ENCODE assay signal across 25 mouse cellular contexts in the genomic region with DNA sequence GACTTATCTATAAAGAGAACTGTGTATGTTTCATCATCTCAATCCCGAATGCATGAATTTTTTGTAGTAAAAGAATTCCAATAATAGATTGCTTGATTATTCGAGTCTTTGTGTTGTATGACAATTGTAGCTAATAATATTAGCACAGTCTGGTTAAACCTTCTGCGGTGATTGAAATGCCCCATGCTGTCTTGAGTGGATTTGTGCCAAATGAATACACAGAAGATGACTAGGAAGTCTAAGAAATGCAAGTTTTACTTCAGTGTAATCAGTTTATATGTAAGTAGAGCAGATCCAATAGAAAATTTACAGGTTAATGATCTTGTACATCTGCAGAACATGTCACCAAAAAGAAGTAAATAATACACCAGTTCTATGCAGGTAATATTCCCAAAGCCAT.
DNase-seq lines count a peak whose midpoint lies in the region; ATAC-seq lines count a peak whose summit lies in the region.
"Had no signal": no experiment of that assay in that cellular context is flagged by ENCODE, and none has a peak within 500 bp of the region (broad histone marks: within the 10 kb centered on the region; RNA-seq: fewer than 3 reads in every experiment).

No protein-coding gene starts in this region.

- H3K9me3 ChIP-seq in midbrain, embryonic 14.5 days (ENCODE audit: control insufficient read depth, low read length) = no peaks in the 10 kb centered on the region
- H3K9me3 ChIP-seq: embryonic facial prominence, embryonic 12.5 days; embryonic facial prominence, embryonic 15.5 days; heart, embryonic 12.5 days; heart, embryonic 15.5 days; hindbrain, embryonic 10.5 days; hindbrain, embryonic 13.5 days had no signal

- no peak overlapping the region for H3K4me3 ChIP-seq in midbrain, embryonic 14.5 days (replicated peaks; ENCODE audit: low read depth, low read length)
- H3K4me3 ChIP-seq: embryonic facial prominence, embryonic 12.5 days; embryonic facial prominence, embryonic 15.5 days; gastrocnemius, adult 2 months; heart, embryonic 12.5 days; heart, embryonic 15.5 days; hindbrain, embryonic 10.5 days; hindbrain, embryonic 13.5 days had no signal

- no peaks in the 10 kb centered on the region for H3K27me3 ChIP-seq in midbrain, embryonic 14.5 days (ENCODE audit: control insufficient read depth, insufficient read depth, low read length)
- H3K27me3 ChIP-seq: embryonic facial prominence, embryonic 12.5 days; embryonic facial prominence, embryonic 15.5 days; heart, embryonic 12.5 days; heart, embryonic 15.5 days; hindbrain, embryonic 13.5 days had no signal

- WGBS in midbrain, embryonic 14.5 days = 72% methylated on average over 3 of the region's 3 CpGs

- no peak for ATAC-seq in midbrain, embryonic 14.5 days (ENCODE audit: low FRiP score, low TSS enrichment)
- ATAC-seq: activated CD4-positive, CD25-positive, alpha-beta regulatory T cell, adult 4 months; forebrain, embryonic 14.5 days; forebrain, postnatal 0 days; intestine, postnatal 0 days had no signal

- intact Hi-C loops in left cerebral cortex, postnatal 4 days (cut with DNase I) = no loop called here
- intact Hi-C loops in left cerebral cortex, postnatal 25 days (cut with DNase I) = no loop called here

- H3K4me1 ChIP-seq in midbrain, embryonic 14.5 days (ENCODE audit: control insufficient read depth, insufficient read depth, low read length) = no peaks in the 10 kb centered on the region
- H3K4me1 ChIP-seq: embryonic facial prominence, embryonic 12.5 days; embryonic facial prominence, embryonic 15.5 days; heart, embryonic 12.5 days; heart, embryonic 15.5 days; hindbrain, embryonic 10.5 days; hindbrain, embryonic 13.5 days had no signal

- no peak overlapping the region for H3K27ac ChIP-seq in midbrain, embryonic 14.5 days (replicated peaks; ENCODE audit: low read depth, low read length)
- H3K27ac ChIP-seq: embryonic facial prominence, embryonic 12.5 days; embryonic facial prominence, embryonic 15.5 days; gastrocnemius, adult 2 months; heart, embryonic 15.5 days; hindbrain, embryonic 10.5 days; hindbrain, embryonic 13.5 days had no signal

- H3K9ac ChIP-seq in midbrain, embryonic 14.5 days (replicated peaks; ENCODE audit: low read length) = no peak overlapping the region
- H3K9ac ChIP-seq: embryonic facial prominence, embryonic 12.5 days; embryonic facial prominence, embryonic 15.5 days; forebrain, postnatal 0 days; heart, embryonic 12.5 days; heart, embryonic 15.5 days; hindbrain, embryonic 13.5 days had no signal

- H3K36me3 ChIP-seq in midbrain, embryonic 14.5 days (ENCODE audit: control insufficient read depth, insufficient read depth, low read length) = no peaks in the 10 kb centered on the region
- H3K36me3 ChIP-seq: embryonic facial prominence, embryonic 12.5 days; embryonic facial prominence, embryonic 15.5 days; heart, embryonic 12.5 days; heart, embryonic 15.5 days; hindbrain, embryonic 10.5 days; hindbrain, embryonic 13.5 days had no signal

- DNase-seq in cerebellum, adult 18-20 months = peak; percentile 5 to 37
- DNase-seq in cerebellum, adult 11 months = no peak
- DNase-seq in cerebellum, postnatal 10 days = peak; percentile 66 to 79
- no peak for DNase-seq in cerebellum, adult 8-10 months
- DNase-seq in left cerebral cortex, postnatal 4 days = peak; percentile 6
- DNase-seq in left cerebral cortex, postnatal 25 days (ENCODE audit: low spot score in 2 of 2) = no peak
- DNase-seq in midbrain, embryonic 14.5 days = no peak
- DNase-seq: adrenal gland, adult 8-10 months; adrenal gland, postnatal 25 days; forebrain, postnatal 0 days; gastrocnemius, adult 2 months; gastrocnemius, postnatal 25 days; heart, adult 18-20 months; heart, postnatal 10 days; heart, postnatal 36 days; kidney, adult 2 months had no signal

- no peak overlapping the region for H3K4me2 ChIP-seq in midbrain, embryonic 14.5 days (ENCODE audit: low read length)
- H3K4me2 ChIP-seq: embryonic facial prominence, embryonic 12.5 days; embryonic facial prominence, embryonic 15.5 days; heart, embryonic 12.5 days; heart, embryonic 15.5 days; hindbrain, embryonic 13.5 days had no signal

Comparison
In these comparisons a context has a peak if more than half of its experiments do, and no peak if none do; other contexts are left out.
1. DNase-seq: peak in cerebellum, adult 18-20 months (2 of 2), cerebellum, postnatal 10 days (2 of 2) and left cerebral cortex, postnatal 4 days (single experiment); none in cerebellum, adult 11 months (single experiment), cerebellum, adult 8-10 months (single experiment), left cerebral cortex, postnatal 25 days (0 of 2) and midbrain, embryonic 14.5 days (single experiment).